In genomic region chr12:75453027-75453426, GRCm38 (mm10) we compare ENCODE assay signal across 12 mouse cellular contexts. TPM values are rescaled to one million over a fixed set of nuclear protein-coding genes. Genes with fewer than 3 reads are reported as not detected.
DNase-seq lines count a peak whose midpoint lies in the region; ATAC-seq and TF ChIP-seq lines count a peak whose summit lies in the region.
"Had no signal": no experiment of that assay in that cellular context is flagged by ENCODE, and none has a peak within 500 bp of the region (broad histone marks: within the 10 kb centered on the region; RNA-seq: fewer than 3 reads in every experiment).

No protein-coding gene starts in this region.

- peak; percentile 35 for TF ChIP-seq CTCF in hindbrain, postnatal 0 days (IDR thresholded peaks at IDR 0.05; ENCODE audit: low read depth)

- H3K27me3 ChIP-seq in hindbrain, postnatal 0 days (ENCODE audit: insufficient read depth, low read length) = no peaks in the 10 kb centered on the region
- H3K27me3 ChIP-seq in hindbrain, embryonic 13.5 days = no peaks in the 10 kb centered on the region

- DNase-seq in hindbrain, postnatal 0 days (ENCODE audit: low spot score) = peak; percentile 33
- DNase-seq in thymus, postnatal 0 days (ENCODE audit: low spot score) = peak; percentile 30
- no peak for DNase-seq in thymus, postnatal 14 days
- peak; percentile 42 for DNase-seq in R1 (ENCODE audit: low read depth, low spot score)
- no peak for DNase-seq in testis, postnatal 14 days (ENCODE audit: low spot score)
- no peak for DNase-seq in heart, postnatal 36 days
- DNase-seq: gastrocnemius, postnatal 14 days; right cerebral cortex, postnatal 14 days had no signal

- H3K4me3 ChIP-seq in hindbrain, postnatal 0 days (ENCODE audit: low read length) = no peak overlapping the region
- H3K4me3 ChIP-seq in hindbrain, embryonic 13.5 days = no peak overlapping the region
- H3K4me3 ChIP-seq: limb, embryonic 10.5 days; myocyte had no signal

- no peaks in the 10 kb centered on the region for H3K4me1 ChIP-seq in hindbrain, postnatal 0 days (ENCODE audit: insufficient read depth, low read length)
- no peaks in the 10 kb centered on the region for H3K4me1 ChIP-seq in hindbrain, embryonic 13.5 days (replicated peaks)
- H3K4me1 ChIP-seq: limb, embryonic 10.5 days had no signal

- no peak for ATAC-seq in hindbrain, postnatal 0 days
- no peak for ATAC-seq in hindbrain, embryonic 13.5 days (ENCODE audit: low FRiP score)

- H3K4me2 ChIP-seq in hindbrain, postnatal 0 days (ENCODE audit: low read depth, low read length) = no peak overlapping the region
- no peak overlapping the region for H3K4me2 ChIP-seq in hindbrain, embryonic 13.5 days

- no peaks in the 10 kb centered on the region for H3K9me3 ChIP-seq in hindbrain, postnatal 0 days (ENCODE audit: low read length)
- no peaks in the 10 kb centered on the region for H3K9me3 ChIP-seq in hindbrain, embryonic 13.5 days
- H3K9me3 ChIP-seq: limb, embryonic 10.5 days had no signal

- H3K9ac ChIP-seq in hindbrain, postnatal 0 days (replicated peaks; ENCODE audit: low read length) = no peak overlapping the region
- no peak overlapping the region for H3K9ac ChIP-seq in hindbrain, embryonic 13.5 days

- no peak overlapping the region for H3K27ac ChIP-seq in hindbrain, postnatal 0 days
- H3K27ac ChIP-seq in hindbrain, embryonic 13.5 days = no peak overlapping the region
- H3K27ac ChIP-seq: limb, embryonic 10.5 days had no signal

- WGBS in hindbrain, postnatal 0 days = 80% methylated on average over 4 of the region's 4 CpGs
- WGBS in hindbrain, embryonic 13.5 days = 81% methylated on average over 4 of the region's 4 CpGs

- intact Hi-C loops in heart, postnatal 36 days (cut with DNase I) = no loop called here

- peaks cover 12% of the 10 kb centered on the region for H3K36me3 ChIP-seq in hindbrain, postnatal 0 days (ENCODE audit: insufficient read depth, low read length)
- peaks cover 51% of the 10 kb centered on the region for H3K36me3 ChIP-seq in hindbrain, embryonic 13.5 days

RNA-seq across cellular contexts. Expression of gene Gphb5, which starts 36.4 kb away (rescaled TPM):
- not detected in 2 replicates for total RNA-seq in hindbrain, postnatal 0 days (2014; rRNA removed)
- not detected in 2 replicates for polyA plus RNA-seq in hindbrain, postnatal 0 days (2015; fragmentation: Nextera tagmentation; extraction: Ambion mirVana)
- polyA plus RNA-seq in hindbrain, embryonic 13.5 days (2015; fragmentation: Nextera tagmentation; extraction: Ambion mirVana) = not detected in 2 replicates
- polyA plus RNA-seq in thymus, postnatal 0 days (2015; fragmentation: Nextera tagmentation; extraction: Ambion mirVana) = 0.08 TPM in 2 replicates
- total RNA-seq in heart, postnatal 36 days (2021) = not detected
- total RNA-seq: gastrocnemius, postnatal 14 days; heart, postnatal 25 days had no signal
- polyA plus RNA-seq: limb, embryonic 10.5 days; myocyte had no signal

Comparison
In these comparisons a context has a peak if more than half of its experiments do, and no peak if none do; other contexts are left out.
1. DNase-seq: peak in hindbrain, postnatal 0 days (single experiment), thymus, postnatal 0 days (single experiment) and R1 (single experiment); none in thymus, postnatal 14 days (single experiment), testis, postnatal 14 days (single experiment) and heart, postnatal 36 days (0 of 2).